Mouse (Mus musculus): ENCODE measurements around the gene Ms4a4a. TPM values are rescaled to one million over a fixed set of nuclear protein-coding genes. Genes with fewer than 3 reads are reported as not detected.

Gene Ms4a4a
- polyA plus RNA-seq, 1 experiment from 2014 or later, result 3.2 TPM

DNA sequence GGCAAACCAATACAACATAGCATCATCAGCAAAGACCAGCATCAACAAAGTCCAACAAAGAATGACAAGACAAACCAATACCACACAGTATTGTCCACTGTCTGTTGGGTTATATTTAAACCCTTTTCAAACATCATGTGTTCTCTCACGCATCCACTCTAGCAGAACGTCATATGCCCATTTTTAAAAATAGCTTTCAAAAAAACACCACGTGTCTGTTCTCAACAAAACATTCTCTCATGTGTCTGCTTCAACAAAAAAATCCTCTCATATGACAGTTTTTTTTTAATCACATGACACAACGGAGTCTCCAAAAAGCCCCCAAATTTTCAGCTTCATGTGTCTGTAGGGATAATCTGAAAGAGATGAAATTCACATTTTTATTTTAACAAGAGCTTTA lies 12.4 kb downstream of the Ms4a4a start:
- TF ChIP-seq CTCF (IDR thresholded peaks at IDR 0.05; ENCODE audit: low read depth) (no peak), EP300 (IDR thresholded peaks at IDR 0.05; ENCODE audit: low read depth) (no peak)
- Histone ChIP-seq H3K9me3 (ENCODE audit: low read length) (no peaks in the 10 kb centered on the region), H3K4me2 (ENCODE audit: low read depth, low read length) (no peak overlapping the region), H3K4me1 (ENCODE audit: insufficient read depth) (no peaks in the 10 kb centered on the region), H3K4me3 (ENCODE audit: low read depth, low read length) (no peak overlapping the region), H3K27ac (ENCODE audit: low read depth) (no peak overlapping the region), H3K9ac (replicated peaks) (no peak overlapping the region), H3K36me3 (replicated peaks; ENCODE audit: insufficient read depth, low read length) (no peaks in the 10 kb centered on the region), H3K27me3 (ENCODE audit: insufficient read depth, low read length) (no peaks in the 10 kb centered on the region)
- no peak for DNase-seq
- no peak for ATAC-seq
- WGBS (ENCODE audit: insufficient replicate concordance), result 64% methylated on average over 4 of the region's 4 CpGs

DNA sequence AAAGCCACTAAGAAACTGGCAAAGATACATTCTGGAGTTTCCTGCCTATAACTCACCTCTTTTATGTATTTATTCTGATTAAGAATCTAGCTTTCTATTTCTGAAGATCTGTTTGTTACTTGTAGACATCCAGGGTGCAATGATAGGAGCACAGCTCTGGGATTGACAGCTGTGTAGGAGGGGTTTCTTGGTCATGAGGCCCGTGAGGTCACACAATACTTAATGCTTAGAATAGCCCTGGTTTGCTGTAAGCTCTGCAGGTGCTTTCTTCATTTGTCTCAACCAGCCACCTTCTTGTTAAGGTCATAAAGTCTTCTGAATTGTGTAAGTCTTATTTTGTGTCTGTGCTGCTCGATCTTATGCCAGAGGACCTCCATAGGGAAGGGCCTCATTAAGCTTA lies 13.6 kb downstream of the Ms4a4a start:
- no peak for ATAC-seq
- DNase-seq, result no peak
- H3K9ac ChIP-seq (replicated peaks), result no peak overlapping the region
- no peaks in the 10 kb centered on the region for H3K36me3 ChIP-seq (replicated peaks; ENCODE audit: insufficient read depth, low read length)
- no peak overlapping the region for H3K4me2 ChIP-seq (ENCODE audit: low read depth, low read length)
- no peak overlapping the region for H3K27ac ChIP-seq (ENCODE audit: low read depth)
- H3K4me3 ChIP-seq (ENCODE audit: low read depth, low read length), result no peak overlapping the region
- 66% methylated on average over 2 of the region's 2 CpGs for WGBS (ENCODE audit: insufficient replicate concordance)
- no peaks in the 10 kb centered on the region for H3K9me3 ChIP-seq (ENCODE audit: low read length)
- no peaks in the 10 kb centered on the region for H3K27me3 ChIP-seq (ENCODE audit: insufficient read depth, low read length)
- TF ChIP-seq EP300 (IDR thresholded peaks at IDR 0.05; ENCODE audit: low read depth) (no peak), CTCF (IDR thresholded peaks at IDR 0.05; ENCODE audit: low read depth) (no peak)
- no peaks in the 10 kb centered on the region for H3K4me1 ChIP-seq (ENCODE audit: insufficient read depth)

DNA sequence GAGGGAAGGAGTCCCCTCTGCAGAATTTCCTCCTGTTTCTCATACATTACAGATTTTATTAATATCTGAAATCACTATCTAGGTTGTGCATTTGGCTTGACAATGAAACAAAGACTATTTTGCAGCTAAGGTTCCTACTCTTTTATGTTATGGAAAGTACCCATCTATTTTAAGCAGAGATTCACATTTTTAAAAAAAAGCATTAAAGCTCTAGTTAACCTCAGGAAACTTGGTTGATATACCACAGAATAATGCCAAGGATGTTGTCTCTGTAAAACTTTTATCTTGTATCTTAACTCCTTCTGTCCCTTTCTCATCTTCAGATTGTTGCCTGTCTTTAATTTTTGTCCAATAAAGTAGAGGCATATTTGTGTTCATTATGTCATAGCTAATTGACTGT lies 20.4 kb downstream of the Ms4a4a start:
- no peak for TF ChIP-seq EP300 (IDR thresholded peaks at IDR 0.05; ENCODE audit: low read depth)
- H3K36me3 ChIP-seq (replicated peaks; ENCODE audit: insufficient read depth, low read length), result no peaks in the 10 kb centered on the region
- no peaks in the 10 kb centered on the region for H3K4me1 ChIP-seq (ENCODE audit: insufficient read depth)
- no peak overlapping the region for H3K9ac ChIP-seq (replicated peaks)
- ATAC-seq (no peak), DNase-seq (no peak)
- H3K4me2 ChIP-seq (ENCODE audit: low read depth, low read length), result no peak overlapping the region
- no peak overlapping the region for H3K27ac ChIP-seq (ENCODE audit: low read depth)
- H3K9me3 ChIP-seq (ENCODE audit: low read length), result no peaks in the 10 kb centered on the region
- H3K4me3 ChIP-seq (ENCODE audit: low read depth, low read length), result no peak overlapping the region
- H3K27me3 ChIP-seq (ENCODE audit: insufficient read depth, low read length), result no peaks in the 10 kb centered on the region

DNA sequence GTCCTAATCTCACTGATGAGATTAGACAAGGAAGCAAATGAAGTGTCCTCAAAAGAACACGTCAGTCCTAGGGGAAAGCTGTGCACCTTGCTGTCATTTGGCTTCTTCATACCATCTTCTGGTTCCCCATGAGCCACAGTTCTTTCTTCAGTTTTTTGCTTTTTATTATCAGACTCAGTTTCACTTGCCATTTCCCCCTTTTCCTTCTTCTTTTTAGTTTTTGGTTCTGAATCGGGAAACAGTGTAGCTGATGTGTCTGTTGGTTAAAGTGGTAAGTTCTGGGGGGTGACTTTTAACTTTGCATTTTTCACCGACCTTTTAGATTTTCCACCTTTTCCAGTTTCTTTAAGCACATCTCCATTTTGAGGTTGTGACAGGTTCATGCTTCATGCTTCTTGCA lies 29.2 kb downstream of the Ms4a4a start, which contains the start of gene Ms4a4c:
Gene Ms4a4c, plus strand, starts transcription at position 244 of the 400 bp plus-strand sequence.
- no peaks in the 10 kb centered on the region for H3K36me3 ChIP-seq (replicated peaks; ENCODE audit: insufficient read depth, low read length)
- TF ChIP-seq EP300 (IDR thresholded peaks at IDR 0.05; ENCODE audit: low read depth) (no peak), CTCF (IDR thresholded peaks at IDR 0.05; ENCODE audit: low read depth) (no peak)
- no peak within 1 kb of the TSS for H3K4me2 ChIP-seq (ENCODE audit: low read depth, low read length)
- ATAC-seq, result no peak
- DNase-seq, result no peak
- no peaks in the 10 kb centered on the region for H3K9me3 ChIP-seq (ENCODE audit: low read length)
- H3K27ac ChIP-seq (ENCODE audit: low read depth), result no peak within 1 kb of the TSS
- no peaks in the 10 kb centered on the region for H3K4me1 ChIP-seq (ENCODE audit: insufficient read depth)
- no peak within 1 kb of the TSS for H3K9ac ChIP-seq (replicated peaks)
- H3K4me3 ChIP-seq (ENCODE audit: low read depth, low read length), result no peak within 1 kb of the TSS
- WGBS (ENCODE audit: insufficient replicate concordance), result 56% methylated on average over 3 of the region's 3 CpGs
- H3K27me3 ChIP-seq (ENCODE audit: insufficient read depth, low read length), result no peaks in the 10 kb centered on the region

DNA sequence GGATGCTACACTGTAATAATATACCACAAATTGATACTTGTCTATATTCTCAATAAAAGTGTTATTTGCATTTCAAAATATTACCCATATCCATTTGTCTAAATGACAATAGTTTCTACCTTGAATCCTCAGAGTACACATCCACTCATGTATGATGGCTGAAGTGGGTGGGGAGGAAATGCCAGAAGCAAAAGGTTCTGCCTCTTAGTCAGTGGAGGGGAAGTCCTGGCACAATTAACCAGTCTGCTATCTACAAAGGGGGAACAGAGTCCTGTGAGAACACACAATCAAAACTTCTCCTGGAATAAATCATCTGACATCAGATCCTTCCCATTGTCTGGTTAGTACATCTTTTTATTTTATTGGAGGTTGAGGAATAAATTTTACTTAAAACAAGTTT lies 32.1 kb downstream of the Ms4a4a start:
- H3K9ac ChIP-seq (replicated peaks), result no peak overlapping the region
- no peaks in the 10 kb centered on the region for H3K36me3 ChIP-seq (replicated peaks; ENCODE audit: insufficient read depth, low read length)
- H3K4me3 ChIP-seq (ENCODE audit: low read depth, low read length), result no peak overlapping the region
- ATAC-seq, result no peak
- no peak for DNase-seq
- H3K4me2 ChIP-seq (ENCODE audit: low read depth, low read length), result no peak overlapping the region
- no peaks in the 10 kb centered on the region for H3K9me3 ChIP-seq (ENCODE audit: low read length)
- H3K27me3 ChIP-seq (ENCODE audit: insufficient read depth, low read length), result no peaks in the 10 kb centered on the region
- no peak overlapping the region for H3K27ac ChIP-seq (ENCODE audit: low read depth)
- no peaks in the 10 kb centered on the region for H3K4me1 ChIP-seq (ENCODE audit: insufficient read depth)
- TF ChIP-seq EP300 (IDR thresholded peaks at IDR 0.05; ENCODE audit: low read depth) (no peak), CTCF (IDR thresholded peaks at IDR 0.05; ENCODE audit: low read depth) (no peak)

DNA sequence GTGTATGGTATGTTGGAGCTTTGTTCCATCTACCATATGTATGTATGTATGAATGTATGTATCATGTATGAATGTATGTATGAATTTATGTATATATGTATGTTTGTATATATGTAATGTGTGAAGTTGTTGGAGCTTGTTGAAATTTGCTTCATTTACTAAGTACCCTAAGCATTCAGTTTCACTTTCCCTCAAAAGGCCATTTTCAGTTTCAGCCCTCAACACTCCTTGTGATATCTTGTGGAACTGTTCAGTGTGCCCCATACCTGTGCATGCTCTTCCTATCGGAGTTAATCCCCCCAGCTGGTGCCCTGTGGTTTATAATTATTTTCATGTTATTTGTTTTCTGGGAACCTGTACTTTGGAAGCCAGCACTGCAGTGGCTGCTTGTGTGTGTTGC lies 33.3 kb downstream of the Ms4a4a start:
- ATAC-seq, result no peak
- TF ChIP-seq CTCF (IDR thresholded peaks at IDR 0.05; ENCODE audit: low read depth) (no peak), EP300 (IDR thresholded peaks at IDR 0.05; ENCODE audit: low read depth) (no peak)
- Histone ChIP-seq H3K27me3 (ENCODE audit: insufficient read depth, low read length) (no peaks in the 10 kb centered on the region), H3K9me3 (ENCODE audit: low read length) (no peaks in the 10 kb centered on the region), H3K4me2 (ENCODE audit: low read depth, low read length) (no peak overlapping the region), H3K4me3 (ENCODE audit: low read depth, low read length) (no peak overlapping the region), H3K4me1 (ENCODE audit: insufficient read depth) (no peaks in the 10 kb centered on the region), H3K36me3 (replicated peaks; ENCODE audit: insufficient read depth, low read length) (no peaks in the 10 kb centered on the region), H3K9ac (replicated peaks) (no peak overlapping the region), H3K27ac (ENCODE audit: low read depth) (no peak overlapping the region)
- no peak for DNase-seq
- 82% methylated on average over 1 of the region's 1 CpGs for WGBS (ENCODE audit: insufficient replicate concordance)

DNA sequence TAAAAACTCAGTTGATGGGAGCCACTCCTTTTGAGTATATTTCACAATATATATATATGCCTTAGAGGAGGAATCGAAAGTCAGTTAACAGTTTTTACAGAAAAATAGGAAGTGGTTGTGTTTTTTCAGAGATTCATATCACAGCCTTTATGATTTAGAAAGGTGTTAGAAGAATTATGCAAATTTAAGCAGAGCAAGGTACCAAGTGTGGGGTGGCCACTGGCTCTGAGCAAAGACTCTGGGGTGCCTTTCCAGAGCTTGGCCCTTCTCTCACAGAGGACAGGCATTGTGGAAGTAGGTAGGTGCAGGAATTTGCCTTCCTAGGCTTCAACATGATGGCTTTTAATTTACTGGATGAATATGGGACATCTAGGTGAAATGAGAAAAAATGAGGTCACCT lies 36.3 kb downstream of the Ms4a4a start:
- H3K27me3 ChIP-seq (ENCODE audit: insufficient read depth, low read length), result no peaks in the 10 kb centered on the region
- ATAC-seq, result no peak
- no peak overlapping the region for H3K9ac ChIP-seq (replicated peaks)
- H3K9me3 ChIP-seq (ENCODE audit: low read length), result no peaks in the 10 kb centered on the region
- no peak overlapping the region for H3K4me2 ChIP-seq (ENCODE audit: low read depth, low read length)
- H3K4me1 ChIP-seq (ENCODE audit: insufficient read depth), result no peaks in the 10 kb centered on the region
- H3K4me3 ChIP-seq (ENCODE audit: low read depth, low read length), result no peak overlapping the region
- TF ChIP-seq EP300 (IDR thresholded peaks at IDR 0.05; ENCODE audit: low read depth), result no peak
- TF ChIP-seq CTCF (IDR thresholded peaks at IDR 0.05; ENCODE audit: low read depth), result no peak
- no peaks in the 10 kb centered on the region for H3K36me3 ChIP-seq (replicated peaks; ENCODE audit: insufficient read depth, low read length)
- DNase-seq, result no peak
- H3K27ac ChIP-seq (ENCODE audit: low read depth), result no peak overlapping the region
- 40% methylated on average over 1 of the region's 1 CpGs for WGBS (ENCODE audit: insufficient replicate concordance)
